Mouse (Mus musculus) limb, embryonic 14.5 days (tissue): ENCODE data around the gene Gga3. TPM values are rescaled to one million over a fixed set of nuclear protein-coding genes. Genes with fewer than 3 reads are reported as not detected.

Experiments
- ATAC-seq: fragments of 200-750 bp; cut with Nextera tagmentation; 2 replicates; pipeline ENCODE4 v1.8.0; 2017; ENCODE audit warnings: low read depth, moderate number of reproducible peaks, moderate TSS enrichment; ENCODE audit not compliant: low FRiP score
- DNase-seq: peaks from one replicate; pipeline ENCODE4 v3.0.0-alpha.2; 2015; ENCODE audit warnings: low spot score
- H3K27ac ChIP-seq: fragments of 300-500 bp; sonication (generic); replicated peaks from 2 replicates; pipeline ENCODE4 v1.5.1; 2014; ENCODE audit warnings: low read depth, mild to moderate bottlenecking, low read length, moderate library complexity, mixed read lengths
- H3K27me3 ChIP-seq: fragments of 300-500 bp; sonication (generic); 2 replicates; pipeline ENCODE4 v1.6.1; 2014; ENCODE audit warnings: low read length, mixed read lengths; ENCODE audit not compliant: control insufficient read depth, insufficient read depth
- H3K36me3 ChIP-seq: fragments of 300-500 bp; sonication (generic); 2 replicates; pipeline ENCODE4 v1.6.1; 2014; ENCODE audit warnings: mild to moderate bottlenecking, low read length, moderate library complexity, mixed read lengths; ENCODE audit not compliant: control insufficient read depth, insufficient read depth
- H3K4me1 ChIP-seq: fragments of 300-500 bp; sonication (generic); 2 replicates; pipeline ENCODE4 v1.6.1; 2014; ENCODE audit warnings: antibody characterized with exemption, low read length, mixed read lengths; ENCODE audit not compliant: control insufficient read depth, insufficient read depth
- H3K4me2 ChIP-seq: fragments of 300-500 bp; sonication (generic); replicated peaks from 2 replicates; pipeline ENCODE4 v1.6.1; 2014; ENCODE audit warnings: low read depth, mild to moderate bottlenecking, low read length, moderate library complexity; ENCODE audit not compliant: severe bottlenecking
- H3K4me3 ChIP-seq: fragments of 300-500 bp; sonication (generic); replicated peaks from 2 replicates; pipeline ENCODE4 v1.5.1; 2014; ENCODE audit warnings: low read length
- H3K9ac ChIP-seq: fragments of 300-500 bp; sonication (generic); 2 replicates; pipeline ENCODE4 v1.6.1; 2014; ENCODE audit warnings: mild to moderate bottlenecking, low read depth, low read length, moderate library complexity; ENCODE audit not compliant: severe bottlenecking
- H3K9me3 ChIP-seq: fragments of 300-500 bp; sonication (generic); 2 replicates; pipeline ENCODE4 v1.6.1; 2016; ENCODE audit warnings: low read length; ENCODE audit not compliant: control insufficient read depth
- POLR2A ChIP-seq: fragments of 200-500 bp; IDR thresholded peaks from 2 replicates; pipeline ENCODE4 v1.8.0; 2012; ENCODE audit warnings: inconsistent platforms, mild to moderate bottlenecking, moderate library complexity, borderline replicate concordance; ENCODE audit not compliant: insufficient read depth, insufficient read length; ENCODE audit errors: extremely low read depth
- WGBS: fragments of 180-500 bp; shearing (Covaris S2); extraction: QIAGEN DNeasy Blood & Tissue Kit; methylation state at CpG from one replicate; pipeline ENCODE4 v1.1.7; 2014; 5-methylcytosine and 5-hydroxymethylcytosine counted together
- polyA plus RNA-seq, 2 experiments: library from polyadenylated mRNA; depleted of rRNA in 1 of 2; stranded (reverse) in 1 of 2; unstranded in 1 of 2; fragments of >200 nt; fragmentation: Nextera tagmentation in 1 of 2; extraction: Ambion mirVana in 1 of 2; gene quantifications; 2 replicates each; pipeline versions ENCODE4 v1.2.1 to v1.2.3; 2012 to 2014

The Gga3 gene
- polyA plus RNA-seq, 2 experiments = 17.7 to 39.5 TPM

GRCm38 (mm10) chr11:115618001-115618400 is 14.2 kb upstream of the Gga3 start:
- WGBS = 76% methylated on average over 2 of the region's 2 CpGs
- Histone ChIP-seq H3K27me3 (no peaks in the 10 kb centered on the region), H3K9ac (no peak overlapping the region), H3K9me3 (no peaks in the 10 kb centered on the region), H3K4me3 (no peak overlapping the region), H3K4me1 (peaks cover 5% of the 10 kb centered on the region; the same call in 1 of the 2 replicates), H3K36me3 (peaks cover 58% of the 10 kb centered on the region), H3K4me2 (no peak overlapping the region), H3K27ac (no peak overlapping the region)
- no peak for ATAC-seq
- TF ChIP-seq POLR2A = no peak
- DNase-seq = no peak

- H3K4me3 ChIP-seq = no peak overlapping the region
- no peaks in the 10 kb centered on the region for H3K9me3 ChIP-seq
- no peaks in the 10 kb centered on the region for H3K27me3 ChIP-seq
- TF ChIP-seq POLR2A = no peak
- no peak for ATAC-seq
- H3K4me1 ChIP-seq = peaks cover 5% of the 10 kb centered on the region; the same call in 1 of the 2 replicates
- no peak overlapping the region for H3K4me2 ChIP-seq
- 71% methylated on average over 6 of the region's 6 CpGs for WGBS
- DNase-seq = no peak
- no peak overlapping the region for H3K9ac ChIP-seq
- H3K36me3 ChIP-seq = peaks cover 48% of the 10 kb centered on the region
- H3K27ac ChIP-seq = no peak overlapping the region
Measured at GRCm38 (mm10) chr11:115616893-115617292, 13.0 kb upstream of the Gga3 start.

GRCm38 (mm10) chr11:115616371-115616770 is 12.5 kb upstream of the Gga3 start:
- H3K9me3 ChIP-seq = no peaks in the 10 kb centered on the region
- H3K27me3 ChIP-seq = no peaks in the 10 kb centered on the region
- H3K4me2 ChIP-seq = no peak overlapping the region
- DNase-seq = no peak
- peaks cover 8% of the 10 kb centered on the region; the same call in 1 of the 2 replicates for H3K4me1 ChIP-seq
- no peak for TF ChIP-seq POLR2A
- no peak overlapping the region for H3K9ac ChIP-seq
- WGBS = 87% methylated on average over 7 of the region's 7 CpGs
- H3K4me3 ChIP-seq = no peak overlapping the region
- H3K36me3 ChIP-seq = peaks cover 46% of the 10 kb centered on the region
- no peak for ATAC-seq
- H3K27ac ChIP-seq = no peak overlapping the region

GRCm38 (mm10) chr11:115615875-115616274 is 12.0 kb upstream of the Gga3 start:
- ATAC-seq (no peak), DNase-seq (no peak)
- WGBS = 91% methylated on average over 6 of the region's 6 CpGs
- Histone ChIP-seq H3K4me1 (peaks cover 8% of the 10 kb centered on the region; the same call in 1 of the 2 replicates), H3K4me3 (no peak overlapping the region), H3K27ac (no peak overlapping the region), H3K36me3 (peaks cover 41% of the 10 kb centered on the region), H3K9ac (no peak overlapping the region), H3K27me3 (no peaks in the 10 kb centered on the region), H3K4me2 (no peak overlapping the region), H3K9me3 (no peaks in the 10 kb centered on the region)
- TF ChIP-seq POLR2A = no peak

GRCm38 (mm10) chr11:115615108-115615825 is 11.4 kb upstream of the Gga3 start:
- H3K27ac ChIP-seq = no peak overlapping the region
- 83% methylated on average over 15 of the region's 15 CpGs for WGBS
- H3K27me3 ChIP-seq = no peaks in the 10 kb centered on the region
- ATAC-seq = no peak
- H3K36me3 ChIP-seq = peaks cover 35% of the 10 kb centered on the region
- no peak overlapping the region for H3K4me2 ChIP-seq
- H3K4me1 ChIP-seq = peaks cover 8% of the 10 kb centered on the region; the same call in 1 of the 2 replicates
- no peaks in the 10 kb centered on the region for H3K9me3 ChIP-seq
- no peak for DNase-seq
- H3K9ac ChIP-seq = no peak overlapping the region
- H3K4me3 ChIP-seq = no peak overlapping the region
- no peak for TF ChIP-seq POLR2A
